Mouse (Mus musculus) kidney, postnatal 25 days (tissue): ENCODE measurements around the gene Rbms3.

Experiments used
- DNase-seq, 2 experiments: peaks; one replicate each; pipeline ENCODE4 v3.0.0; 2021; ENCODE audit warnings: mixed read lengths in 2 of 2

Gene Rbms3

DNA sequence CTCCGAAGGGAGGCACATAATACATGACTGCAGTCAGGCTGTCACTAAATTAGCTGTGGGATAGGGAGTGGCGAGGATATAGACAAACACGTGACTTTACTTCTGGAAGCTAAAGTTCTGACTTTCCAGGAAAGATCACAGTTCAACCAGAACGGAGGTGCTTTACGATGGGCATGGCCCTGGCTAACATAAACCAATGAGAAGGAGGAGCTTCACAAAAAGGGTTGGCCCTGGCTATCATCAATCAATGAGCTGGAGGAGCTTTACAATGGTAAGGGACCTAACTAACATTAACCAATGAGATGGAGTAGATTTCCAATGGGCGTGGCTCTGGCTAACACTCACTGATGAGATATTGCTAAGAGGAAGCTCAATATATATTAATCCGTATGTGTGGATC, 457.2 kb downstream of the Rbms3 start:
- no peak for DNase-seq

DNA sequence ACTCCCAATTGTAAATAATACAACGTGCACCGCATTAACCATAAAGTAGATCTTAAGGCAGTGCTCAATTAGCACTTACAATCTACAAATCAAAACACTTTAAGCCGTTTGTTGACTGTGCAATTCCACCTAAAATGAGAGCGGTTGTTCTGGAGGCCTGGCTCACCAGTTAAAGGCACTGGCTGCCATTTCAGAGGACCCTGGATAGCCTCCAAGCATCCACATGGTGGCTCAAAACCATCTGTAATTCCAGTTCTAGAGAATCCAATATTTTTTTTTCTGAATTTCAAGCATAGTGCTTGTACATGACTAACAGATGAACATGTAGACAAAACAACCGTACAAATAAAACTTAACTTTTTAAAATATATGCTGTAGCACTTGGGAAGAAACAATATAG, 460.5 kb downstream of the Rbms3 start:
- DNase-seq: no peak

- DNase-seq: peak in 1 of 2 experiments; percentile 38
Observed at GRCm38 (mm10) chr9:117163143-117163542, 466.6 kb downstream of the Rbms3 start.

GRCm38 (mm10) chr9:117161150-117161549, 468.6 kb downstream of the Rbms3 start:
- DNase-seq: no peak

DNA sequence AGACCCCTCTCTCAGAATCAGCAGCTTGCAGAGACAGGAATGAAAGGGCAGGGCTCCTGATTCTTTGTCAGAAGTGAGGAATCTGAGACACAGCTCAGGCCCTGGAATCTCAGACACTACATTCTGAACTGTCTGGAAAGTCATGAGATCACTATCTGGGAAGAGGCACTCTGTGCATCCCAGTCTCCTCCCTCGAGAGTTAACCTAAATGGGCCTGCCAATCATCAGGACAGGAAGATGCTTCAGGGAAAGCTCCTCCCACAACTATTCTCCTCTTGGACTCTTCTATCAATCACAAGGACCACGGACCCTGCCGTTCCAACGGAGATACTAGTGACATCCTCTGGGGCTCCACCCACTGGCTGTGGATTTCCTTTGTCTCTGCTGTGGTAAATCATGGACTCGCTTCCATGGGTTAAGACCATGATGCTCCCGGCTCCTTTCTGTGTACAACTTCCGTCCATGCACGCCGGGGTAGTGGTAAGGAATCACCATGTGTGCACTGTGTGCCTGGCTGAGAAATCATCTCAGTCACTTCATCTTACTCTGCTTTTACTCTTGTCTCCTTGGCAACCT, 473.3 kb downstream of the Rbms3 start:
- DNase-seq: no peak

GRCm38 (mm10) chr9:117154590-117154989, 475.1 kb downstream of the Rbms3 start:
- no peak for DNase-seq

DNA sequence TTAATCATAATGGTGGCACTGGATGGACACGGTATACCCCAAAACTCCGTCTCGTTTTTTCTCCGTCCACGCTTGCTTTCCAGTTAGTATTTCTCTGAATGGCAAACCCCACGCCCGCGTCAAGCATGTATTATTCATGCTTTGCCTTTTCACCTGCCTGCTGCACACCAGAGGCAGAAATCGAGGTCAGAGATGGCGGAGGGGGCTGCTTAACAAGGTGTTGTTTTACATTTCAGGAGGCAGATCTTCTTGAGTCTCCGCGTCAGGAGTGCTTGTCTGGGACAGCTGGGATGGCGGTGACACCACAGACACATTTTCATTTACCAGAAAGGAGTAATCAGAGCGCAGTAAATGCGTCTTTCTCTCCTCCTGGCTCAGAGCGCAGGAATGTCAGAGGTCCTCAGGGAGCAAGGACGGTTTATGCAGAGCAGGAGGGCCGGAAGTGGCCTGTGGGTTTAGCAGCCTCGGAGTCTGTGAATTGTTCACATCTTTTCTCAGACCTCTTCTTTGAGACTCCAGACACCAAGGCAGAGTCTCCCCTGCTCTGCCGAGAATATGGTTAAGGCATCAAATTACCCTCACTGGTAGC, 475.9 kb downstream of the Rbms3 start:
- DNase-seq: peak; percentile 18 to 51

- DNase-seq: no peak
Observed at GRCm38 (mm10) chr9:117151951-117152350, 477.8 kb downstream of the Rbms3 start.

- no peak for DNase-seq
Observed at GRCm38 (mm10) chr9:117144057-117144723, 485.5 kb downstream of the Rbms3 start.

GRCm38 (mm10) chr9:117139971-117140370, 489.7 kb downstream of the Rbms3 start:
- DNase-seq: no peak

- DNase-seq: no peak
Observed at GRCm38 (mm10) chr9:117136410-117136809, 493.3 kb downstream of the Rbms3 start.

DNA sequence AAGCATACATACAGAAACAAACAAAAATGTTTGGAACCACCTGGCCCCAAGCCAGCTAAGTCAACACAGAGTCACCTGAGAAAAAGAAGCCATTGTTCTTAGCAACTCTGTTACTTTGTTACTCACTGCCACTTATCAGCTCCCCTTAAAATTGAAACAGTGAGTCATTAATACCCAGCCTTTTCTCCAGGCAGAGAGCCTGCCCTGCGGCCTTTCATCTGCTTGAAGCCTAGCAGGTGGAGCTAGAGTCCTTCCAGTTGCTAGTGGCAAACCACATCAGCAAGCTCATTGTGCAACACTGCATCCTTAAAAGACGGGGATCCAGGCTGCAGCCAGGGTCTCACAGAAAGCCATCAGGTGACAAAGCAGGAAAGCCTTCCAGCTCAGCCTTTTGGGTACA, 495.7 kb downstream of the Rbms3 start:
- DNase-seq: no peak

GRCm38 (mm10) chr9:117126816-117127215, 502.9 kb downstream of the Rbms3 start:
- no peak for DNase-seq

GRCm38 (mm10) chr9:117125844-117126243, 503.9 kb downstream of the Rbms3 start:
- no peak for DNase-seq

- no peak for DNase-seq
Observed at GRCm38 (mm10) chr9:117121572-117121971, 508.1 kb downstream of the Rbms3 start.

DNA sequence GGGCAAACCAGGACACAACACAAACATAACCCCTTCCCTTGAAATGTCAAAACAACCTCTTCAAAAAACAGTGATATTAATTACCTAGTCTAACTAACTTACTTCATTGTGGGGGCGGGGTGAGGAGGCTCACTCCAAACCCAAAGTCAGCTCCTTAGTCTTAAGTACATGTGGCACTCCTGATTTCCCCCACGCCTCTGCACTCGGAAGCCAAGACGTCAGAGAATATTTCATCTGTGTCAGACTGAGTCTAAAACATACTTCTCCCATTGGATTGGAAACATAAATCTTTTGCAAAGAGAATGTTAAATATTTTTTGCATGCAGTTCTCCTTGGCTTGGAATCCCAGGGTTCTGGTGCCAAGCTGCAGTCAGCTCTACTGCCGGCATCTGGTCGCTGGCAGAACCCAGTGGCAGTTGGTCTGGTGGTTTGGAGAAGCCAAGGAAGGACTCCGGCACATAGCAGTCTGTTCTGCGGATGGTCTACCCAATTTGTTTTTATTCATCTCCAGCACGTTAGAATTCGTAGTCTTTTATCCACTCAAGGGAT, 512.5 kb downstream of the Rbms3 start:
- no peak for DNase-seq

DNA sequence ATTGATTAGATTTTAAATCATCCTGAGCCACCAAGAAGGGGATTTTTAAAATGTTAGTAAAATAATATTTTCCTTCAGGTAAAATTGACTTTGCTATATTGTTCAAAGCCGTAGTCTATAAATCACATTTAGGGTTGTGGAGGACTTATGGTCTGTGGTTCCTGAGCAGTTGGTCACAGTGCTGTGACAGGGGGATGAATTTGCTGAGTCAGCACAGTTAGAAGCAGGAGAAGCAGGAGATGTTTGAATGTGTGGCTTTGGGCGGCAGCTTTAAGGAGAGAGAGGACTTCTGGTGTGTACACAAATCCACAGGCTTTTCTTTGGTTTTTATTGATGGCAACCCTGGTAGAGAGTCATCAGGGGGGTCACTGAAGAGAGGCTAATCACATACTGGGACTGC, 514.1 kb downstream of the Rbms3 start:
- no peak for DNase-seq

- no peak for DNase-seq
Observed at GRCm38 (mm10) chr9:117113592-117113991, 516.1 kb downstream of the Rbms3 start.

DNA sequence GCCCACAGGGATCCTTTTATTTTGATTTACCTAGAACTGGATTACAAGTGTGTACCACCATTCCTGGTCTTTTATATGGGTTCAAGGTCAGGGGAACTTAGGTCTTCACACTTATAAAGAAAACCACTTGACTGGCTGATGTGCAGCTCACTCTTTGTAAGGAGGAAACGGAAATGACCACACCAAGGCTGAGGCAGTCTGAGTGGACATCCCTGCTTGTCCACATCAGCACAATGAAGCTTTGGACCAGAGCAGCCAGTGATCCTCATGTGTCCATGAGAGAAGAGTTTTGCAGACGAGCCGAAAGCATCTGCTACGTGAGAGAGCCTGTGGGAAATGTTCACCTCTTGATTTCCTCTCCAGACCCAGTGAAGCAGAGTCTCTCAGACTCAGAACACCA, 521.8 kb downstream of the Rbms3 start:
- DNase-seq: no peak

DNA sequence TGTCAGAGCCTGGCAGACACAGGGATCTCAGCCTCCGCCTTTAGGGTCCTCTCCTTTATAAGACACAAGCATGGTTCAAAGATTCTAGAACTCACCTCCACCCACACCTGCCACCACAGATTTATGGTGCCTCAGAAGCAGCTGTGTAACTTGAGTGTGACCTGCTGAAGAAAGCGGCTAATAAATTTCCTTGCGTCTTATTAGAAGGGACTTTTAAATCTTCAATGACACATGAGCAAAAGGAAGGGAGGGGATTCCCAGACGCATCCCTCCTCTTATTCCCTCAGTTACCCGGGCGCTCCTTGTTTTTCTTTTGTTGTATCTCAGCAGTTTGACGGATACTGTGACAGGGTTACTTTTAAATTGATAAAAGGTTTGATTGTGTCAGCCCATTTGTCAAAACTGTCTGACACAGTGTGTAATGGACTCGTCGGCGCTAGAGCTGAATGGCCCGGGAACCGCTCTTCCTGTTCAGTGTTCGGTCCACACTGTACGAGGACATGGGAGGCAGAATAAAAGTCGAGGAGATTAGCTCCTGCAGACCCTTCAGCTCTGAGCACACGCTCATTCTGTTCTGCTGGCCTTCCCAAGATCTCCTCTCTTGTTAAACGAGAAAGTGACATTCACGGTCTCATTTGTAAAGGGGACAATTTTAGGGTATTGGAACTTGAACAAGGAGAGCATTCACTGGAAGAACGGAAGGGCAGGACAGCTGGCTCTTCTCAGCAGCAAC, 527.3 kb downstream of the Rbms3 start:
- no peak for DNase-seq

- DNase-seq: no peak
Observed at GRCm38 (mm10) chr9:117100181-117100580, 529.5 kb downstream of the Rbms3 start.

DNA sequence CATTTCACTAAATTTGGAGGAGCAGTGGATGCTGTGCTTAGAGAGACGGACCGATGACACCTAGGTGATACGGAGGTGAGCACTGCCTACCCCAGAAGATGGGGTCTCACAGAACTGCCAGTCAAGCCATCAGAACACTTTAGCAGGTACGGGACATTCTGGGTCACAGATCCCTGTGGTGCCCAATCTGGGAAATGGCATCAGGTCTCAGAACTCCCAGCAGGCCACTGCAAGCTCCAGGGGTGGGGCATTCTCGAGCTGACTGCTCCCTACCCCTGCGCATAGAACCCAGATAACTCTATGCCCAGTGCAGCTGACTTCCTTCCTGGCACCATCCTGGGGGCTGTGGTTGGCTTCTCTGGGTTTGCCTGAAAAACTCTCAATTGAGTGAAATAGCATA, 536.2 kb downstream of the Rbms3 start:
- DNase-seq: no peak

DNA sequence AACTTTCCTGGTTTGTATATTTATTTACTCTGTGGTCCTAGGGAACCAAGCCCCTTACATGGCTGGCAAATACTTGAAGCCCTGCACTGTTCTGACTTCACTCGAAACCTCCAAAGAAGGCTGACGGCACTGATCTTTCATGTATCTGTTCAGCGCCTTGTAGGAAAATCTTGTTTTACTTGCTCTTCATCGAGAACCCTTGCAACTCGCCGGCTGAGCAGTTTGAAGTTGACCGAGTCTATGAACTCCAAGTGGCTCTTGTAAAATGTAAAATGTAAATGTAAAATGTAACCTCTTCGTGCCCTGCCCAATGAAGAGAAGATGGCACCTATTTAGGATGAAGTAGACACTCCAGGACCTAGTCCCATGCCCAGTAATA, 537.5 kb downstream of the Rbms3 start:
- DNase-seq: no peak
